ENCODE assay signal across 10 mouse cellular contexts in the genomic region with DNA sequence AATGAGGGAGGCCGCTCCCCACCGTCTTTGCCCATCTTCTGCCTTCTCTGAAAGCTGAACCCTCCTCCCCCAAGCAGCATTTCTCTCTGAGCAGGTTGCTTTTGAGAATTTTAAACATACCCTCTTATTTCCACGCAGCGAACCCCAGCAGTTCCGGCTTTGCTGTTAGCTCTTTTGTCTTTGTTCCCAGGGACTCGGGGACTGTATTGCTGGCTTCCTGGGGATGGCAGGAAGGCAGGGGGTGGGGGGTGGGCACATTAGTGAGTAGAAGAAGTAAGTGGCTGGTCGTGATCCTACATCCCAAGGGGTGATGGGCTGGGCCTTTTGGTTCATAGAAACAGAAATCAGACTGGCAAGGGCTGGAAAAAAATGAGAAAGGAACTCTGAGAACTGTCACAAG. TPM values are rescaled to one million over a fixed set of nuclear protein-coding genes. Genes with fewer than 3 reads are reported as not detected.
A peak's percentile ranks its signal among the peaks of the same experiment; 100 is the strongest.
DNase-seq lines count a peak whose midpoint lies in the region; ATAC-seq and TF ChIP-seq lines count a peak whose summit lies in the region.
"Had no signal": no experiment of that assay in that cellular context is flagged by ENCODE, and none has a peak within 500 bp of the region (broad histone marks: within the 10 kb centered on the region; RNA-seq: fewer than 3 reads in every experiment).

No protein-coding gene starts in this region.

- ATAC-seq in intestine, embryonic 14.5 days (replicated peaks; ENCODE audit: low FRiP score, low TSS enrichment, low read depth) = no peak
- no peak for ATAC-seq in intestine, postnatal 0 days
- ATAC-seq in embryonic facial prominence, embryonic 13.5 days (ENCODE audit: insufficient number of reproducible peaks, insufficient read depth, low FRiP score, low TSS enrichment, low read depth) = no peak
- no peak for ATAC-seq in intestine, embryonic 15.5 days
- no peak for ATAC-seq in neural tube, embryonic 11.5 days (ENCODE audit: insufficient read depth, low FRiP score, low TSS enrichment)
- ATAC-seq in CD4-positive, CD25-positive, alpha-beta regulatory T cell, adult 4 months = no peak

- H3K27ac ChIP-seq in intestine, embryonic 14.5 days (ENCODE audit: low read depth) = peak overlapping the region; percentile 47; the same call in 1 of the 2 replicates
- no peak overlapping the region for H3K27ac ChIP-seq in intestine, postnatal 0 days (ENCODE audit: low read depth, low read length)
- H3K27ac ChIP-seq in embryonic facial prominence, embryonic 13.5 days = peak overlapping the region; percentile 78
- H3K27ac ChIP-seq in intestine, embryonic 15.5 days = no peak overlapping the region
- peak overlapping the region; percentile 65 for H3K27ac ChIP-seq in neural tube, embryonic 11.5 days (ENCODE audit: low read depth, low read length)

- no peak for TF ChIP-seq CTCF in intestine, postnatal 0 days (IDR thresholded peaks at IDR 0.05; ENCODE audit: low read depth)

- H3K27me3 ChIP-seq in intestine, embryonic 14.5 days (replicated peaks; ENCODE audit: control insufficient read depth, insufficient read depth, low read length) = no peaks in the 10 kb centered on the region
- H3K27me3 ChIP-seq in intestine, postnatal 0 days (replicated peaks; ENCODE audit: control insufficient read depth, insufficient read depth, low read length) = peaks cover 22% of the 10 kb centered on the region; the same call in 1 of the 2 replicates
- H3K27me3 ChIP-seq in embryonic facial prominence, embryonic 13.5 days = peaks cover 3% of the 10 kb centered on the region; the same call in 1 of the 2 replicates
- peaks cover 7% of the 10 kb centered on the region; the same call in 1 of the 2 replicates for H3K27me3 ChIP-seq in intestine, embryonic 15.5 days (replicated peaks)
- H3K27me3 ChIP-seq in neural tube, embryonic 11.5 days (ENCODE audit: control insufficient read depth, insufficient read depth, low read length) = no peaks in the 10 kb centered on the region

- no peaks in the 10 kb centered on the region for H3K36me3 ChIP-seq in intestine, embryonic 14.5 days (ENCODE audit: control insufficient read depth, insufficient read depth, low read length)
- H3K36me3 ChIP-seq in intestine, postnatal 0 days (ENCODE audit: control insufficient read depth, insufficient read depth) = no peaks in the 10 kb centered on the region
- H3K36me3 ChIP-seq in embryonic facial prominence, embryonic 13.5 days = peaks cover 16% of the 10 kb centered on the region
- H3K36me3 ChIP-seq in intestine, embryonic 15.5 days = no peaks in the 10 kb centered on the region
- H3K36me3 ChIP-seq in neural tube, embryonic 11.5 days (ENCODE audit: control insufficient read depth, insufficient read depth, low read length) = peaks cover 2% of the 10 kb centered on the region; the same call in 1 of the 2 replicates

- H3K4me2 ChIP-seq in intestine, embryonic 14.5 days (ENCODE audit: low read length) = peak overlapping the region; percentile 98
- H3K4me2 ChIP-seq in intestine, postnatal 0 days (replicated peaks; ENCODE audit: low read depth) = no peak overlapping the region; the same call in 1 of the 2 replicates
- H3K4me2 ChIP-seq in embryonic facial prominence, embryonic 13.5 days = peak overlapping the region; percentile 98
- H3K4me2 ChIP-seq in intestine, embryonic 15.5 days (replicated peaks) = peak overlapping the region; percentile 100
- peak overlapping the region; percentile 94 for H3K4me2 ChIP-seq in neural tube, embryonic 11.5 days (ENCODE audit: low read depth)

- peaks cover 25% of the 10 kb centered on the region for H3K4me1 ChIP-seq in intestine, embryonic 14.5 days (replicated peaks; ENCODE audit: control insufficient read depth, insufficient read depth, low read length)
- no peaks in the 10 kb centered on the region for H3K4me1 ChIP-seq in intestine, postnatal 0 days (replicated peaks; ENCODE audit: control insufficient read depth, insufficient read depth, low read length)
- H3K4me1 ChIP-seq in embryonic facial prominence, embryonic 13.5 days = peaks cover 35% of the 10 kb centered on the region
- peaks cover 31% of the 10 kb centered on the region; the same call in 1 of the 2 replicates for H3K4me1 ChIP-seq in intestine, embryonic 15.5 days (replicated peaks)
- peaks cover 17% of the 10 kb centered on the region for H3K4me1 ChIP-seq in neural tube, embryonic 11.5 days (ENCODE audit: control insufficient read depth, insufficient read depth, low read length)

- peak overlapping the region; percentile 59 for H3K4me3 ChIP-seq in intestine, embryonic 14.5 days (ENCODE audit: low read depth, low read length)
- no peak overlapping the region for H3K4me3 ChIP-seq in intestine, postnatal 0 days (ENCODE audit: low read depth, low read length)
- peak overlapping the region; percentile 80 for H3K4me3 ChIP-seq in embryonic facial prominence, embryonic 13.5 days
- H3K4me3 ChIP-seq in intestine, embryonic 15.5 days (replicated peaks) = peak overlapping the region; percentile 69
- H3K4me3 ChIP-seq in neural tube, embryonic 11.5 days (ENCODE audit: low read depth, low read length) = peak overlapping the region; percentile 84

- no peak for DNase-seq in intestine, embryonic 14.5 days (ENCODE audit: low spot score)
- DNase-seq in neural tube, embryonic 11.5 days (ENCODE audit: low spot score) = peak; percentile 35
- no peak for DNase-seq in cerebellum, postnatal 4 days (ENCODE audit: low spot score in 2 of 2)
- DNase-seq in frontal cortex, postnatal 36 days (ENCODE audit: low spot score in 2 of 2) = no peak
- DNase-seq: kidney, postnatal 10 days; lung, adult 2 months had no signal

- WGBS in intestine, embryonic 14.5 days = 11% methylated on average over 7 of the region's 7 CpGs
- WGBS in intestine, postnatal 0 days = 49% methylated on average over 7 of the region's 7 CpGs
- 6% methylated on average over 7 of the region's 7 CpGs for WGBS in embryonic facial prominence, embryonic 13.5 days
- 29% methylated on average over 7 of the region's 7 CpGs for WGBS in intestine, embryonic 15.5 days
- 6% methylated on average over 7 of the region's 7 CpGs for WGBS in neural tube, embryonic 11.5 days

- H3K9ac ChIP-seq in intestine, embryonic 14.5 days (ENCODE audit: low read length) = peak overlapping the region; percentile 63
- no peak overlapping the region for H3K9ac ChIP-seq in intestine, postnatal 0 days (ENCODE audit: low read depth, low read length)
- peak overlapping the region; percentile 86 for H3K9ac ChIP-seq in embryonic facial prominence, embryonic 13.5 days
- H3K9ac ChIP-seq in intestine, embryonic 15.5 days = no peak overlapping the region
- H3K9ac ChIP-seq in neural tube, embryonic 11.5 days (ENCODE audit: low read length) = peak overlapping the region; percentile 85

- H3K9me3 ChIP-seq in intestine, embryonic 14.5 days (ENCODE audit: control insufficient read depth, low read length) = peaks cover 4% of the 10 kb centered on the region; the same call in 1 of the 2 replicates
- H3K9me3 ChIP-seq in intestine, postnatal 0 days (ENCODE audit: control insufficient read depth) = no peaks in the 10 kb centered on the region
- no peaks in the 10 kb centered on the region; the same call in 1 of the 2 replicates for H3K9me3 ChIP-seq in embryonic facial prominence, embryonic 13.5 days
- no peaks in the 10 kb centered on the region for H3K9me3 ChIP-seq in intestine, embryonic 15.5 days
- H3K9me3 ChIP-seq in neural tube, embryonic 11.5 days (ENCODE audit: control insufficient read depth, low read length) = no peaks in the 10 kb centered on the region

RNA-seq across cellular contexts. Expression of gene Igfbp2, which starts 2.6 kb away (rescaled TPM):
- polyA plus RNA-seq in intestine, embryonic 14.5 days (2014; fragmentation: Nextera tagmentation; extraction: Ambion mirVana) = 194 and 217 TPM in 2 replicates
- polyA plus RNA-seq in intestine, postnatal 0 days (2015; fragmentation: Nextera tagmentation; extraction: Ambion mirVana) = 75.6 and 94.0 TPM in 2 replicates
- 469 and 555 TPM in 2 replicates for polyA plus RNA-seq in embryonic facial prominence, embryonic 13.5 days (2015; fragmentation: Nextera tagmentation; extraction: Ambion mirVana)
- 147 and 148 TPM in 2 replicates for polyA plus RNA-seq in intestine, embryonic 15.5 days (2015; fragmentation: Nextera tagmentation; extraction: Ambion mirVana)
- polyA plus RNA-seq in neural tube, embryonic 11.5 days (2014; fragmentation: Nextera tagmentation; extraction: Ambion mirVana) = 403 and 422 TPM in 2 replicates
- not detected for polyA plus RNA-seq in CD4-positive, CD25-positive, alpha-beta regulatory T cell, adult 4 months (2017; shearing (Covaris generic))

RNA-seq across cellular contexts. Expression of gene Igfbp5, which starts 47.8 kb away (rescaled TPM):
- 46.2 and 53.1 TPM in 2 replicates for polyA plus RNA-seq in intestine, embryonic 14.5 days (2014; fragmentation: Nextera tagmentation; extraction: Ambion mirVana)
- 14.3 and 14.6 TPM in 2 replicates for polyA plus RNA-seq in intestine, postnatal 0 days (2015; fragmentation: Nextera tagmentation; extraction: Ambion mirVana)
- 141 and 165 TPM in 2 replicates for polyA plus RNA-seq in embryonic facial prominence, embryonic 13.5 days (2015; fragmentation: Nextera tagmentation; extraction: Ambion mirVana)
- polyA plus RNA-seq in intestine, embryonic 15.5 days (2015; fragmentation: Nextera tagmentation; extraction: Ambion mirVana) = 46.2 and 50.7 TPM in 2 replicates
- 65.4 and 68.5 TPM in 2 replicates for polyA plus RNA-seq in neural tube, embryonic 11.5 days (2014; fragmentation: Nextera tagmentation; extraction: Ambion mirVana)
- polyA plus RNA-seq in CD4-positive, CD25-positive, alpha-beta regulatory T cell, adult 4 months (2017; shearing (Covaris generic)) = not detected

Comparison
In these comparisons a context has a peak if more than half of its experiments do, and no peak if none do; other contexts are left out.
1. H3K27ac ChIP-seq: peak in intestine, embryonic 14.5 days (single experiment), embryonic facial prominence, embryonic 13.5 days (single experiment) and neural tube, embryonic 11.5 days (single experiment); none in intestine, postnatal 0 days (single experiment) and intestine, embryonic 15.5 days (single experiment).
2. H3K9ac ChIP-seq: peak in intestine, embryonic 14.5 days (single experiment), embryonic facial prominence, embryonic 13.5 days (single experiment) and neural tube, embryonic 11.5 days (single experiment); none in intestine, postnatal 0 days (single experiment) and intestine, embryonic 15.5 days (single experiment).
3. RNA of gene Igfbp2, which starts 2.6 kb away (polyA plus RNA-seq): 469 to 555 TPM in embryonic facial prominence, embryonic 13.5 days, 403 to 422 TPM in neural tube, embryonic 11.5 days, 194 to 217 TPM in intestine, embryonic 14.5 days, 147 to 148 TPM in intestine, embryonic 15.5 days and 75.6 to 94.0 TPM in intestine, postnatal 0 days; not detected in CD4-positive, CD25-positive, alpha-beta regulatory T cell, adult 4 months; every median in the first group is over 10 times any median in the second.
4. RNA of gene Igfbp5, which starts 47.8 kb away (polyA plus RNA-seq): 141 to 165 TPM in embryonic facial prominence, embryonic 13.5 days, 65.4 to 68.5 TPM in neural tube, embryonic 11.5 days, 46.2 to 50.7 TPM in intestine, embryonic 15.5 days, 46.2 to 53.1 TPM in intestine, embryonic 14.5 days and 14.3 to 14.6 TPM in intestine, postnatal 0 days; not detected in CD4-positive, CD25-positive, alpha-beta regulatory T cell, adult 4 months; every median in the first group is over 10 times any median in the second.